Mouse (Mus musculus) spleen, postnatal 36 days (tissue): ENCODE data around the gene Dnajc25.
A peak's percentile ranks its signal among the peaks of the same experiment; 100 is the strongest.

Experiments used
- DNase-seq, 2 experiments: peaks; one replicate each; pipeline ENCODE4 v3.0.0; 2022; ENCODE audit warnings: low spot score in 2 of 2, mixed read lengths in 1 of 2

Gene Dnajc25

DNA sequence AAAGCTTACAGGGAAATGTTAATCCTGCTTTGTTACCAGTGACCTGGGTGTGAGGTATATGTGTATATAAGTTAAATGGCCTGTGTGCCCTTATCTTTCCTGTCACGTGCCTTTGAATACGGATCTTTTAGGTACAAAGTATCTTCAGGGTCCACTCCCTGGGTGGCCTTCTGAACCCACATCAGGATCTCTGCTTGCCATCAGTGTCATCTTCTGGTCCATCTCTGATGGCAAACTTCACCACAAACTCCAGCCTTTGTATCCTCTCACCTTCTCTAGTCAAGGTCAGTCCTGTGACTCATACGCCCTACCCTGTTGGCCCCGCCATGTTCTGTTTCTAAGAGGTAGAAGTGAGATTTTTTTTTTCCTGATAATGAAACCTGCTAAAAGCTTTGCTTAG lies at the start of gene Dnajc25:
Gene Dnajc25, plus strand, starts transcription at position 301 of the 400 bp plus-strand sequence.
- DNase-seq: no peak

- no peak for DNase-seq
Measured at GRCm38 (mm10) chr4:58948391-58948790, 46.5 kb upstream of the Dnajc25 start.

DNA sequence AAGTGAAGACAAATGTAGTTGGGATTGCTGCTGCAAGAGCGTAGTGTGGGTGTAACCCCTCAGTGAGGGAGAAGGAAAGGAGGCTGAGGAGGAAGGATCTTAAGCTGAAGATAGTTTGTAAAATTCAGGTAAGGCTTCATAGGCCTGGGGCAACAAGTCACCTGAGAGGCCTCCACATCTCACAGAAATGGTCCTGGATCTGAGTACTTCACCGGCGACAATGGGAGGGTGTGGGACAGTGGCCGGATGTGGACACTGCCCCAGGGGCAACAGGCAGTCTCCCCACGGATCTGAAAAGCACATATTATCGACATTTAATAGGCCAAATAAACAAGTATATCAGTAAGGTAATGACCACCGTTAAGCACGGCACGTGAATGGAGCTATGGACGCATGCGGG lies 42.2 kb upstream of the Dnajc25 start:
- DNase-seq: no peak

DNA sequence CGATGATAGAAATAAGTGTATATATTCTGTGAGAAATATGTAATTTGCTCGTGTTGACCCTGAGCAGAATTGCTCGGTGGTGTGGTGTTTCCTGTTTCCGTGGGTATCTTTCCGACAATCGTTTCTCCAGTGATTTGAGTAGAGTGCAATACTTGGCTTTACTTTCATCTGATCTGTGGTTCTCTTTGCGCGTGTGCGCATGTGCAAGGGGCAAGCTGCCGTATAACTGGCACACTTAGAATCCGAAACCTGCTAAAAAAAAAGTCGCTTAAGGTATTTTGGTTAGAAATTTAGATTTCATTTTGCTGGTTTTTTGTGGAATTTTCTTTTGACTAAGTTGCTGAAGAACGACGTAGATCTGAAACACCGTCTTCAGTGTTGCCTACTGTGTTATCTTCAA lies 33.1 kb upstream of the Dnajc25 start:
- no peak for DNase-seq

- DNase-seq: no peak
Measured at GRCm38 (mm10) chr4:58963271-58963670, 31.6 kb upstream of the Dnajc25 start.

DNA sequence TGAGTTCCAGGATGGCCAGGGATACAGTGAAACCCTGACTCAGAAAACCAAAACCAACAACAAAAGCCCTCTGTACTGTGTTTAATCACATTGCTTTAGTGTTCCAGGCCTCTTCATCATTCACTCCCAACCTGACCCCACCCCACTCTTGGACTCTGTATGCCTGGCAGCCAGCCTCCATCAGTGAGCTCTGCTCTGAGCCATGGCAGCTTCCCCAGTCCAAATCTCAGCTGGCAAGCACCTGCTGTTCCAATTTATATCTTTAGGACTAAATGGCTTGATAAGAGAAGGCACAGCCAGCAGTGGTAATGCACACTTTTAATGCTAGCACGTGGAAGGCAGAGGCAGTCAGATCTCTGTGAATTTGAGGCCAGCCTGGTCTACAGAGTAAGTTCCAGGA lies 29.7 kb upstream of the Dnajc25 start:
- DNase-seq: no peak

DNA sequence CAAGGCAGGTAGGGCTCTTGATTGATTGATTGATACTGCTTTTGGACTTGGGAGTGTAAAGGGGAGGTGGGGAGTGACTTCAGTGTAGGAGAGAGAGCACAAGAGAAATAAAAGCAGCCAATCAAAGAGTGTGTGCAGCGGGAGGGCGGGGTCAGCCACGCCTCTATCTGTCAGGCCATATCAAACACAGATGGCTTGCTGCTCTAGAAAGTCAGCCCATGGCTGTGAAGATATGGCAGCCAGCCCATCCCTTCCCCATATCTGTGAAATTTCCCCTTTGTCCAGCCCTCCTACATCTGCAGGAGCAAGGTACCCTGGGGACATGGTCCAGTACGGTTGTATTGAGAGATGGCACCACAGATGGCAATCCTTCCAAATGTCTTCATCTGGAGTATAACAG lies 24.2 kb upstream of the Dnajc25 start:
- DNase-seq: peak; percentile 42 to 43

DNA sequence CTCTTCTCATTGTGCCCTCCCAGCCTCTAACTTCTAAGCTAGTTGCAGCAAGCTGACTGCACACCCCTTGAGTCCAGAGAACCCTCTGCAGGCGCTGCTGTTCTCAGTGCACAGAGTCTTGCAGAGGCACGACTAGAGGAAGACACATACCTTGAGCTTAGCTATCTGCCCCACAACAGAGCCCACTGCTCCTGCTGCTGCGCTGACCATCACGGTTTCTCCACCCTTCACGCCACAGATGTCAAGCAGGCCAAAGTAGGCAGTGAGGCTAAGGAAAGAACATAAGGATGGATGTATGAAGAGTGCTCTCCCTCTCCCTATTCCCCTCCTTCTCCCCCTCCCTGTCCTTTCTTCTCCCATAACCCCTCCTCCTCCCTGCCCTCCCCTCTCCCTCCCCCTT lies 19.2 kb upstream of the Dnajc25 start:
- no peak for DNase-seq

DNA sequence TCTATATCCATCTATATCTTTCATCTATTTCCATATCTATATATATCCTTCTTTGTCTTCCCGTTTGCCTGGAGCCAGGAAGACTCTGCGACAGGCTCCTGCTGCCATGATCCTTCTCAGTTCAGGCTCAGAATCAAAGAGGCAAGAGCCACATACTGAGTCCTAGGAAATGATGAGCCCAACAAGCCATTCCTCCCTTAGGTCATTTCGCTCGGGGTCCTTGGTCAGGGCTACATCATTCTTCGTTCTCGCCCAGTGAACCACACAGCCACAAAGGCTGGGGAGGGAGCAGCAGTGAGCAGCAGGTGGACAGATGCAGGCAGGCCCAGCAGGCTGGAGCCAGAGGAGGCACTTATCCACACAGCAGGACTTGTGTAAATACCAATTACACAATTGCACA lies 13.4 kb upstream of the Dnajc25 start:
- no peak for DNase-seq

GRCm38 (mm10) chr4:58982806-58983205 lies 12.1 kb upstream of the Dnajc25 start:
- no peak for DNase-seq

- DNase-seq: peak; percentile 59 to 69
Measured at GRCm38 (mm10) chr4:58985157-58985648, 9.7 kb upstream of the Dnajc25 start.

GRCm38 (mm10) chr4:58986540-58987190 lies 8.2 kb upstream of the Dnajc25 start, which contains the start of gene Ptgr1:
Ptgr1 (minus strand) TSS chr4:58987119.
- DNase-seq: peak; percentile 81 to 86

DNA sequence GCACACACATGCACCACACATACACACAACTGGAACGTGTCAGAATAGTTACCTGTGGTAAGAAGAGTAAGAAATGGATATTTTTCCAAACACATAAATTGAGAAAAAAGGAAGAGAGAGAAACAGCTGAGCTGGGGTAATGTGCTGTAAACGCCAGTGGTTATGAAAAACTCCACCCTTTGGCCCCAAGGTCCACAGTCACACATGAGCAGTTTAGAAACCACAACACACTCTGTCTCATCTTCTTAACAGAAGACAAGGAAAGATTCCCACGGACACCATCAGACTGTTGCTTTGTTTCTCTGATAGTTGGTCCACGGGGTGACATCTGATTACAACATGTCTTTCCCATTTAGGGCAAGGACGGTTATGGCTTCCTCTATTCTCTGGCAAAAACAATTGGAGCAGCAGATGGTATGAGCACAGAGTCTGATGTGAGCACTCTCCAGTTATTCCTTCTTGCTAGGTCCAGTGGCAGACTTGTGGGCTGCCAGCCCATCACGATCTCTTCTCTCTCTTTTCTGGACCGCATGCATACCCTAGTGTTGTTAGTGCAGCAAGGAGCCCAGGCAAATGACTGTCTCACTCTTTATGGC lies 5.5 kb upstream of the Dnajc25 start:
- no peak for DNase-seq

DNA sequence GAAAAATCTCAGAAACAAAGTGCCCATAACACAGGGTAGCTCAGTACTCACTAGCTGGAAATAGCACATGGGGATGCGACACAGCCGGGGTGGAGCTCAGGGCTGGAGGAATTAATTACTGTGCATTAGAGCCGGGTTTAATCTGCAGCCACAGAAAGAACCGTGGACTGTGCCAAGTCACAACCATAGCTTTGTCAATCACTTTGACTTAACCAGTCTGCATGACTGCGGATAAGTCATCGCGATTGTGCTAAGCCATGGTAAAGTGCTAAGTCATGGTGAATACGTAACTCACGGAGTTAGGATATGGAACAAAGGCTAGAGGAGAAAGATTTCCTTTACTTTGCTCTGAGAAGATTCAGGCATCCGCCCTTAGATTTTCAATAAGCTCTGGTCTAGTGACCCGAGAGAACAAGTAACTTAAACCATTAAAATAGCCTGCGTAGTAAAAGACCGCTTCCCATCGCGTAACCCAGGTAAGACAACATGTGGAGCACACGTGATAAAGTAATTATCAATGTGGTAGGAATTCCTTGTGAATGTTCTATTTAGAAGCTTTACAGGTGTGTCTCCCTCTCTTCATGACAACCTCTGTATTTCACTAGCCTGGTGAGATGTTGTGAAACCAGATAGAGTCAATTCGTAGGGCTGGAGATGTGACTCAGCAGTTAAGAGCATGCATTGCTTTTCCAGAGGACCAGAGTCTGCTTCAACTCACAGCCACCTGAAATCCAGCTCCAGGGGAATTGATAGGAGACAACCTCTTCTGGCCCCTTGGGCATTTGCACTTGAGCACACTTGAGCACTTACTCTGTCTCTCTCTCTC lies 4.0 kb upstream of the Dnajc25 start:
- no peak for DNase-seq

GRCm38 (mm10) chr4:58992195-58992594 lies 2.7 kb upstream of the Dnajc25 start:
- no peak for DNase-seq

DNA sequence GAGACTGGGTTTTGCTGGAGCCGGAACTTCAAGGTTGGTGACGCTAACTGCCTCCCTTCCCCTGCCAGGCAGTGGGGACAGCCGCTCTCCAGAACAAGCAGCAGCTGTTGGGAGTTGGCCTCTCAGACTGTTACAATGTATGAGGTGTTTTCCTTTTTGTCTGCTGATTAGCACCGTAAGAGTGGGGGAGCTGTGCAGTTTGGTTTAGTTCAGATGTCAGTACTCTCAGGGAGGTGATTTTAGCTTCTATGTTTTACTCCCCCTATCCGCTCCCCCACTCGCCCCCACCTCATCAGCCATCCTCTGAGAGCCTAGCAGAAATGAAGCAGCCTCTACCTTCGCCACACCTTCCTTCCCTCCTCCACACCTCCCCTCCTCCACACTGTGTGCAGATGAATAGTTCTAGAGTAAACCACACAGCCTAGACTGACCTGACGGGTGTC lies 410 bp downstream of the Dnajc25 start:
- DNase-seq: no peak

- DNase-seq: no peak
Measured at GRCm38 (mm10) chr4:58997081-58997480, 2.2 kb downstream of the Dnajc25 start.

DNA sequence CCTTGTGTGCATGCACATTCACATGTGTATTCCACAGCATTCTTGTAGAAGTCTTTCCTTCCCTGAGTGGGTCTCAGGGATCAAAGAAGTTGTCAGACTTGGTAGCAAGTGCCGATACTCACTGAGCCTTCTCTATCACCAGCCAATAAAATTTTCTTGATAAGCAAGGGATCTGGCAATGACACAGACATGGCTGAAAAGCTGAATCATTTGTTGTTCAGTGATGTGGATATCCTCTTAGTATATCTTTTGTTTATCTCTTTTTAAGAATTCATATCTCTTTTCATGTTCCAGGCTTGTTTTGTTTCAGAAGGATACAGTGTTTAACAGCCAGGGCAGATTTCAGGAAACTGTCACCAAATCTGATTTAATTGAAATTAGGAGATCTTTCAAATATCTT lies 3.8 kb downstream of the Dnajc25 start:
- no peak for DNase-seq

DNA sequence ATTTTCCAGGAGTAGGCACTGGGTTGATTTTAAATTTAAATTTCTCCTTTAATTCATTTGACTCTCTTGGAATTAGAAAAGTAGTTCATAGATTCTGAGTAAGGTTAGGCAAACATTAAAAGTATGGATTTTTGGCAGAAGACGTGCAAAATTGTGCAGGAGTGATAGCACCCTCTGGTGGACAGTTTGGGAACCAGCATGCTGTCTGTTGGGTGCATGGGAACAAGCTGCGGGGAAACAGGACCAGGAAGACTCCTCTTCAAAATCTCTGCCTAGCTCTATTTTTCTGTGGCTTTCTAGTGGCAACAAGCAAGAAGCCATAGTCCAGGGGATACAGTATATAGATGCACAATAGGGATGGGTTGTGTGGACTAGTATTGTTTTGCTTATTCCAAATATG lies 4.8 kb downstream of the Dnajc25 start:
- peak; percentile 57 to 64 for DNase-seq

GRCm38 (mm10) chr4:59000614-59001013 lies 5.8 kb downstream of the Dnajc25 start:
- DNase-seq: peak; percentile 63 to 64

DNA sequence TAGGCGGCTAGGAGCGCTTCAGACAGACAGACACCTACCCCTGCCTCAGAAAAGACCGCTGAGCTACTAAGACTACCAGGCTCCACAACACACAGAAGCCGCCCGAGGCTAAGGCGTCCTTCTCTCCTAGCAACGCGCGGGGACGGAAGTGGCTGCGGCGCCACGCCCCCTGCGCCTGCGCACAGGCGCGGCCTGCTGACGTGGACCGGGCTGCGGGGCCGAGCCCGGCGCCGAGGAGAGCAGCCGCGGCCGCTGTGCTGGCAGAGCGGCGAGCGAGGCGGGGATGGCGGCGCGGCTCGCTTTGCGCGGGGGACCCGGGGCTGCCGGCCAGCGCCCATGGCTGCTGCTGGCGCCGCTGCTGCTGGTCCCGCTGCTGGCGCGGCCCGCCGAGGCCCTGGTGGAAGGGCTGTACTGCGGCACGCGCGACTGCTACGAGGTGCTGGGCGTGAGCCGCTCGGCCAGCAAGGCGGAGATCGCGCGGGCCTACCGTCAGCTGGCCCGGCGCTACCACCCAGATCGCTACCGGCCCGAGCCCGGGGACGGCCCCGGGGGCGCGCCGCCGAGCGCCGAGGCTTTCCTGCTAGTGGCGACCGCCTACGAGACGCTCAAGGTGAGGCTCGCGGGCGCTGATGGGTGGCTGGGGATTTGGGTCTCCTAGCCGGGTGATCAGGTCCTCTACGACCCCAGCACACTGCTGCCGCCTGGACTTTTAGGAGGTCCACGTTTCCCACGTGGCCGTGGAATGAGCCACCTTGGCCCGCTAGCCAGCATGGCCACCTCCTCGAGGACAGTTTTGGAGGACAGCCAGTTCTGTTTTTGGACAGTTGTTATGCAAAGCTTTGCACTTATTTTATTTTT lies 8.3 kb downstream of the Dnajc25 start, which contains the start of gene Gm20503:
Gene Gm20503, plus strand, starts transcription at position 263 of the 858 bp plus-strand sequence.
- peak; percentile 93 to 94 for DNase-seq
